Mouse (Mus musculus): ENCODE data around the gene 1500009C09Rik. TPM values are rescaled to one million over a fixed set of nuclear protein-coding genes. Genes with fewer than 3 reads are reported as not detected.

1500009C09Rik gene
- total and polyA plus RNA-seq, 3 experiments: not detected

DNA sequence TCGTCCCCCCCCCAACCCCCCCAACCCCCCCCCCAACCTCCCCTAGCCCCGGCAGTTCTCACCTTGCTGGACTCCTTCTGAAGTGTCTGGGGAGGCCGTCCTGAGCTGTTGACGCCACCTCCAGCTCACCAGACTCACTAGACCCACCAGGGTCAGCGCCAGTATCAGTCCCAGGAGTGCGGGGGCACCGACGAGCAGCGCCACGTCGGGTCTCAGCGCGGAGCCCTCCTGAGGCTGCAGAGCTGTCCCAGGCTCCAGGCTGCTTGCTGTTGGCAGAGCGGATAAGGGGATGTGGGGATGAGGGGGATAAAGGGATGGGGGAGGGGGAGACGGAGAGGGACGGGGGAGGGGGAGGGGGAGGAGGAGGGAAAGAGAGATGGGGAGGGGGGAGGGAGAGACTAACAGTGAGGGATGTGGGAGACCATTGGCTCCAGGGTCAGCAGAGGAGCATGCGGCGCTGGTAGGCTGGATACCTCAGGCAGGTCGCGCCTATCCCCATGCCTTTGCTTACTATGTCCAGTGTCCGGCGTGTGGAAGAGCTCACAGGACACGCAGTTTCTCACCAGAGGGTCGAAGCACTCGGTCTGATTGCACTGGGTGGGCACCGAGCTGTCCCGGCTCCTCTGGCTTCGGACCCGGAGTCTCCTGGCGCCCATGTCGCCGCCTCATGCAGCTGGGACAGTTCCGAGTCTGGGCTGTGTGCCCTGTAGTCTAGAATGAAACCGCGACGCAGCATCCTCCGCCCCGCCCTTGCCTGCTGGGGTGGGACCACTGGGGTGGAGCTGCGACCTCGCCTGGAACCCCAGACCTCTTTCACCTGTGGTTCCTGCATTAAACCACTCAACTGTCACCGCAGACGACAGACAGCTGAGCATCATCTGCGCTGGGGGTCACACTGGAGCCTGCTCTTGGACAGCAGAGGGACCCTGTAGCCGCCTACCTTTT, 28.3 kb upstream of the 1500009C09Rik start, which contains the start of gene Tnfrsf13c:
Tnfrsf13c (minus strand) TSS at position 713 of the 945 bp plus-strand sequence.
- no peak for TF ChIP-seq POLR2AphosphoS5 (IDR thresholded peaks at IDR 0.05; ENCODE audit: insufficient replicate concordance, low read depth, low read length)
- no peak for TF ChIP-seq CTCF (IDR thresholded peaks at IDR 0.05; ENCODE audit: low read depth, low read length)
- TF ChIP-seq GATA1 (IDR thresholded peaks at IDR 0.05; ENCODE audit: borderline replicate concordance, low read length): no peak
- TF ChIP-seq TAL1 (conservative IDR thresholded peaks at IDR 0.05; ENCODE audit: low read depth, low read length): no peak
- TF ChIP-seq GATA2 (IDR thresholded peaks at IDR 0.05; ENCODE audit: borderline replicate concordance, low read depth, low read length): no peak
- Histone ChIP-seq H3K27me3 (ENCODE audit: insufficient read depth, low read length) (peaks cover 61% of the 10 kb centered on the region), H3K4me3 (ENCODE audit: low read depth, low read length) (peak within 1 kb of the TSS; percentile 66; the same call in 1 of the 2 replicates), H3K9me3 (replicated peaks) (no peaks in the 10 kb centered on the region), H3K36me3 (replicated peaks) (no peaks in the 10 kb centered on the region), H3K4me1 (ENCODE audit: insufficient read depth, low read depth, low read length) (peaks cover 39% of the 10 kb centered on the region)
- DNase-seq (ENCODE audit: low spot score) (no peak), ATAC-seq (ENCODE audit: extremely low read depth, insufficient number of reproducible peaks, low FRiP score, poor library complexity, severe bottlenecking) (no peak)

- TF ChIP-seq POLR2AphosphoS5 (IDR thresholded peaks at IDR 0.05; ENCODE audit: insufficient replicate concordance, low read depth, low read length): no peak
- no peak for TF ChIP-seq TAL1 (conservative IDR thresholded peaks at IDR 0.05; ENCODE audit: low read depth, low read length)
- no peak for TF ChIP-seq GATA1 (IDR thresholded peaks at IDR 0.05; ENCODE audit: borderline replicate concordance, low read length)
- TF ChIP-seq CTCF (IDR thresholded peaks at IDR 0.05; ENCODE audit: low read depth, low read length): no peak
- TF ChIP-seq GATA2 (IDR thresholded peaks at IDR 0.05; ENCODE audit: borderline replicate concordance, low read depth, low read length): no peak
- peak overlapping the region; percentile 66; the same call in 1 of the 2 replicates for H3K4me3 ChIP-seq (ENCODE audit: low read depth, low read length)
- no peak for ATAC-seq (ENCODE audit: extremely low read depth, insufficient number of reproducible peaks, low FRiP score, poor library complexity, severe bottlenecking)
- no peaks in the 10 kb centered on the region for H3K36me3 ChIP-seq (replicated peaks)
- peaks cover 53% of the 10 kb centered on the region for H3K27me3 ChIP-seq (ENCODE audit: insufficient read depth, low read length)
- no peaks in the 10 kb centered on the region for H3K9me3 ChIP-seq (replicated peaks)
- no peak for DNase-seq (ENCODE audit: low spot score)
- H3K4me1 ChIP-seq (ENCODE audit: insufficient read depth, low read depth, low read length): peaks cover 45% of the 10 kb centered on the region
These were observed 27.5 kb upstream of the 1500009C09Rik start for GRCm38 (mm10) chr15:82224602-82225215.

DNA sequence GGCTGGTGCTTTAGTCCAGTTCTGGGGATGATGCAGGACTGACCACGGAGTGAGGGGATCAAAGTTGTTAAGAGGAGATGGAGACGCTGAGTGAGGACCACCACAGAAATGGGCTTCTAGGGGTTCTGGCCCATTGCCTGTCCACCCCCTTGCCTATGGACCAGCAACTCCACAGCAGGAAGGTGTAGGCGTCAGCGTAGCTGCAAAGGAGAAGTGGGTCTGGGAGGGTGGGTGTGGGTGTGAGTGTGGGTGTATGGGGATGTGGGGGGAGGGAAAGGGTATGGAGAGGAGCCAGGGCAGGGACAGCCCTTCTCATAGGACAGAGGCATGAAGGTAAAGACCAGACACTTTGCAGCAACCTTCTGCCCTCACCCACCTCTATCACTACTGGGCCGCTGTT, 26.4 kb upstream of the 1500009C09Rik start:
- H3K4me1 ChIP-seq (ENCODE audit: insufficient read depth, low read depth, low read length): peaks cover 55% of the 10 kb centered on the region
- H3K4me3 ChIP-seq (ENCODE audit: low read depth, low read length): peak overlapping the region; percentile 22; the same call in 1 of the 2 replicates
- no peaks in the 10 kb centered on the region for H3K9me3 ChIP-seq (replicated peaks)
- TF ChIP-seq GATA2 (IDR thresholded peaks at IDR 0.05; ENCODE audit: borderline replicate concordance, low read depth, low read length) (no peak), CTCF (IDR thresholded peaks at IDR 0.05; ENCODE audit: low read depth, low read length) (no peak), GATA1 (IDR thresholded peaks at IDR 0.05; ENCODE audit: borderline replicate concordance, low read length) (no peak), POLR2AphosphoS5 (IDR thresholded peaks at IDR 0.05; ENCODE audit: insufficient replicate concordance, low read depth, low read length) (no peak), TAL1 (conservative IDR thresholded peaks at IDR 0.05; ENCODE audit: low read depth, low read length) (no peak)
- DNase-seq (ENCODE audit: low spot score): no peak
- no peak for ATAC-seq (ENCODE audit: extremely low read depth, insufficient number of reproducible peaks, low FRiP score, poor library complexity, severe bottlenecking)
- no peaks in the 10 kb centered on the region for H3K36me3 ChIP-seq (replicated peaks)
- peaks cover 43% of the 10 kb centered on the region for H3K27me3 ChIP-seq (ENCODE audit: insufficient read depth, low read length)

DNA sequence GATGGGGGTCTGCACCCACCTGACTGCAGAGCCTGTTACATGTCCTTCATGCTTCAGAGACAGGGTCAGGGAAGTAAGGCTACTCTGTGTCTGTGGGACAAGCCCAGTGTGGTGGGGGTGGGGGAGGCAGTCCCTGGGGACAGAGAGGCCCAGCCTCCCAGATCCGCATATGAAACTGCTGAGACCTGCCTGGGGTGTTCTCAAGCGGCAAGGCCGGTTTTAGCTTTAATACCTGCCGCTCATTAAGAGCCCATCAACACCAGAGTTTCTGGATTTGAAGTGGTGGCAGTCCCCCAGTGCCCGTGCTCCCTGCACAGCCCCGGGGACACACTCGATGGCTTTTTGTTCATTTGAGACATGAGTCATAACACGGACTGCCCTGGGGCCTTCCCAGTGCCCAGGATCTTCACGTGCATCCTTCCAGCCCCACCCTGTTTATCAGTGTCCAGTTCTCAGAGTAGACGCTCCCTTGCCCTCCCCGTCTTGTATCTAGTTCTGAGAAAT, 22.6 kb upstream of the 1500009C09Rik start:
- Histone ChIP-seq H3K27me3 (ENCODE audit: insufficient read depth, low read length) (peaks cover 15% of the 10 kb centered on the region; the same call in 1 of the 2 replicates), H3K9me3 (replicated peaks) (no peaks in the 10 kb centered on the region), H3K4me1 (ENCODE audit: insufficient read depth, low read depth, low read length) (peaks cover 55% of the 10 kb centered on the region), H3K4me3 (ENCODE audit: low read depth, low read length) (peak overlapping the region; percentile 58; the same call in 1 of the 2 replicates), H3K36me3 (replicated peaks) (peaks cover 27% of the 10 kb centered on the region)
- ATAC-seq (ENCODE audit: extremely low read depth, insufficient number of reproducible peaks, low FRiP score, poor library complexity, severe bottlenecking) (0 out of 2 replicates have a peak, but pooled peaks have one; percentile 28), DNase-seq (ENCODE audit: low spot score) (no peak)
- TF ChIP-seq TAL1 (conservative IDR thresholded peaks at IDR 0.05; ENCODE audit: low read depth, low read length): no peak

GRCm38 (mm10) chr15:82230098-82230611, 22.0 kb upstream of the 1500009C09Rik start:
- no peak for ATAC-seq (ENCODE audit: extremely low read depth, insufficient number of reproducible peaks, low FRiP score, poor library complexity, severe bottlenecking)
- TF ChIP-seq CTCF (IDR thresholded peaks at IDR 0.05; ENCODE audit: low read depth, low read length) (no peak), POLR2AphosphoS5 (IDR thresholded peaks at IDR 0.05; ENCODE audit: insufficient replicate concordance, low read depth, low read length) (no peak)
- Histone ChIP-seq H3K4me1 (ENCODE audit: insufficient read depth, low read depth, low read length) (peaks cover 50% of the 10 kb centered on the region), H3K36me3 (replicated peaks) (peaks cover 33% of the 10 kb centered on the region), H3K9me3 (replicated peaks) (no peaks in the 10 kb centered on the region), H3K4me3 (ENCODE audit: low read depth, low read length) (peak overlapping the region; percentile 58; the same call in 1 of the 2 replicates), H3K27me3 (ENCODE audit: insufficient read depth, low read length) (peaks cover 11% of the 10 kb centered on the region; the same call in 1 of the 2 replicates)
- no peak for DNase-seq (ENCODE audit: low spot score)

DNA sequence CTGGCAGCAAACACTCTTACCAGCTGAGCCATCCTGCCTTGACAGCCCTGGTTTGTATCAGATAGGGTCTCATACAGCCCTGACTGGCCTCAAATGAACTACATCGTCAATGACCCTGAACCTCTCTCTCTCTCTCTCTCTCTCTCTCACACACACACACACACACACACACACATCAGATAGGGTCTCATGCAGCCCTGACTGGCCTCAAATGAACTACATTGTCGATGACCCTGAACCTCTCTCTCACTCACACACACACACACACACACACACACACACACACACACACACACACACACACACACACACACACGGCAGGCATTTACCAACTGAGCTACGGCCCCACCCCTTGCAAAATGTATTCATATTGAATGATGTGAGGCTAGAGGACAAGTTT, 21.1 kb upstream of the 1500009C09Rik start:
- Histone ChIP-seq H3K36me3 (replicated peaks) (peaks cover 41% of the 10 kb centered on the region), H3K4me3 (ENCODE audit: low read depth, low read length) (no peak overlapping the region), H3K27me3 (ENCODE audit: insufficient read depth, low read length) (peaks cover 2% of the 10 kb centered on the region; the same call in 1 of the 2 replicates), H3K4me1 (ENCODE audit: insufficient read depth, low read depth, low read length) (peaks cover 50% of the 10 kb centered on the region), H3K9me3 (replicated peaks) (no peaks in the 10 kb centered on the region)
- no peak for ATAC-seq (ENCODE audit: extremely low read depth, insufficient number of reproducible peaks, low FRiP score, poor library complexity, severe bottlenecking)
- TF ChIP-seq TAL1 (conservative IDR thresholded peaks at IDR 0.05; ENCODE audit: low read depth, low read length) (no peak), CTCF (IDR thresholded peaks at IDR 0.05; ENCODE audit: low read depth, low read length) (no peak), GATA2 (IDR thresholded peaks at IDR 0.05; ENCODE audit: borderline replicate concordance, low read depth, low read length) (no peak), POLR2AphosphoS5 (IDR thresholded peaks at IDR 0.05; ENCODE audit: insufficient replicate concordance, low read depth, low read length) (no peak), GATA1 (IDR thresholded peaks at IDR 0.05; ENCODE audit: borderline replicate concordance, low read length) (no peak)
- no peak for DNase-seq (ENCODE audit: low spot score)
